Mouse (Mus musculus): ENCODE measurements around the gene Entpd1. TPM values are rescaled to one million over a fixed set of nuclear protein-coding genes. Genes with fewer than 3 reads are reported as not detected.
A peak's percentile ranks its signal among the peaks of the same experiment; 100 is the strongest.

Gene Entpd1
- polyA plus RNA-seq, 1 experiment from 2014 or later: 7.5 TPM

DNA sequence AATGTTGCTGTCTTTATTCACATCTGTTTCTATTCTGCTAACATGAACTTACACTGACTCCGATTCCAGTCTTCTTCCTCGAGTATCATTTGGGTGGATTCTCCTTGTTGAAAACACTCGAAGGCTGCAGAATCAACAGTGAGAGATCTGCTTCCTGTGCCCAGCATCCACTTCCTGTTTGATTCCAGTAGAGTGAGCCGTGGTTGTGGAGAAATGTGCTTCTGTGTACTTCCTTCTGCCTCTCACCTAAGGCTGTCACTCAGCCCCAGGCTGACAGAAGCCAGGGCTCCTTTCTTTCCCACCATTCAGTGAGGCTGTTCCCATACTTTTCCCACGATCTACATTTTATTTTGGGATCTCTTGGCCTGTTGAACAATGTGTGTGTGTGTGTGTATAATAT is 37.9 kb downstream of the Entpd1 start:
- Histone ChIP-seq H3K27me3 (no peaks in the 10 kb centered on the region), H3K4me1 (peaks cover 22% of the 10 kb centered on the region), H3K4me3 (no peak overlapping the region), H3K9ac (no peak overlapping the region), H3K9me3 (no peaks in the 10 kb centered on the region), H3K4me2 (no peak overlapping the region), H3K27ac (no peak overlapping the region), H3K36me3 (no peaks in the 10 kb centered on the region)
- no peak for ATAC-seq (ENCODE audit: insufficient number of reproducible peaks, insufficient read depth, low FRiP score, low TSS enrichment, low read depth)
- WGBS: 54% methylated on average over 5 of the region's 5 CpGs

DNA sequence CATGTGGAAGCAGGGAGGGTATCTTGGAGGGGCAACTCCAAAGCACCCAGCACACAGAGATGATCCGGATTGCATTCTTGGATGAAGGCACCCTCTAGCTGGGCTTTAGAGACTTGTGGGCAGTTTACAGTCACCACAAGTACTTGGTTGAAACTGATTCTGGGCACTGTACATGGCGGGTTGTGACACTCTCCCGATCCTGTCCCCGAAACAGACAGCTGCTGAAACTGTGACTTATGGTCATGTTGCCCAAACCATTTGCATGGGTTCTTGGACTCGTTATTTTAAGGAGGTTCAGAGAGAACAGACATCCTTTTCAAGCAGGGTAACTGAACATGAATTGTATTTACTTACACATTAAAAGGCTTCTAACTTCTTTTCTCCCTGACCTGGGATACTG is 44.0 kb downstream of the Entpd1 start:
- WGBS: 81% methylated on average over 5 of the region's 5 CpGs
- Histone ChIP-seq H3K9me3 (no peaks in the 10 kb centered on the region), H3K4me3 (no peak overlapping the region), H3K36me3 (no peaks in the 10 kb centered on the region), H3K4me2 (no peak overlapping the region), H3K4me1 (peaks cover 20% of the 10 kb centered on the region), H3K27me3 (peaks cover 8% of the 10 kb centered on the region; the same call in 1 of the 2 replicates), H3K27ac (no peak overlapping the region), H3K9ac (no peak overlapping the region)
- ATAC-seq (ENCODE audit: insufficient number of reproducible peaks, insufficient read depth, low FRiP score, low TSS enrichment, low read depth): no peak

GRCm38 (mm10) chr19:40658281-40658680 is 46.1 kb downstream of the Entpd1 start:
- no peak overlapping the region for H3K9ac ChIP-seq
- WGBS: 59% methylated on average over 6 of the region's 6 CpGs
- ATAC-seq (ENCODE audit: insufficient number of reproducible peaks, insufficient read depth, low FRiP score, low TSS enrichment, low read depth): no peak

GRCm38 (mm10) chr19:40658935-40659334 is 46.8 kb downstream of the Entpd1 start:
- H3K9me3 ChIP-seq: no peaks in the 10 kb centered on the region
- no peak overlapping the region for H3K27ac ChIP-seq
- peaks cover 35% of the 10 kb centered on the region for H3K4me1 ChIP-seq
- ATAC-seq (ENCODE audit: insufficient number of reproducible peaks, insufficient read depth, low FRiP score, low TSS enrichment, low read depth): no peak
- no peak overlapping the region for H3K9ac ChIP-seq
- peak overlapping the region; percentile 62 for H3K4me2 ChIP-seq
- H3K4me3 ChIP-seq: no peak overlapping the region; the same call in 1 of the 2 replicates
- H3K27me3 ChIP-seq: peaks cover 9% of the 10 kb centered on the region; the same call in 1 of the 2 replicates
- WGBS: 43% methylated on average over 5 of the region's 5 CpGs
- no peaks in the 10 kb centered on the region for H3K36me3 ChIP-seq

More at GRCm38 (mm10) chr19:40658281-40658680, 46.1 kb downstream of the Entpd1 start:
- H3K27ac ChIP-seq: no peak overlapping the region
- H3K9me3 ChIP-seq: no peaks in the 10 kb centered on the region
- H3K4me2 ChIP-seq: no peak overlapping the region
- H3K27me3 ChIP-seq: peaks cover 9% of the 10 kb centered on the region; the same call in 1 of the 2 replicates
- no peak overlapping the region for H3K4me3 ChIP-seq
- H3K4me1 ChIP-seq: peaks cover 29% of the 10 kb centered on the region
- no peaks in the 10 kb centered on the region for H3K36me3 ChIP-seq

GRCm38 (mm10) chr19:40659651-40660478 is 47.7 kb downstream of the Entpd1 start:
- H3K9ac ChIP-seq: peak overlapping the region; percentile 64
- no peak for ATAC-seq (ENCODE audit: insufficient number of reproducible peaks, insufficient read depth, low FRiP score, low TSS enrichment, low read depth)
- H3K27me3 ChIP-seq: peaks cover 9% of the 10 kb centered on the region; the same call in 1 of the 2 replicates
- WGBS: 1% methylated on average over 16 of the region's 16 CpGs
- peaks cover 37% of the 10 kb centered on the region for H3K4me1 ChIP-seq
- H3K4me3 ChIP-seq: peak overlapping the region; percentile 36
- no peaks in the 10 kb centered on the region for H3K9me3 ChIP-seq
- H3K4me2 ChIP-seq: peak overlapping the region; percentile 62
- peak overlapping the region; percentile 73 for H3K27ac ChIP-seq
- H3K36me3 ChIP-seq: no peaks in the 10 kb centered on the region

DNA sequence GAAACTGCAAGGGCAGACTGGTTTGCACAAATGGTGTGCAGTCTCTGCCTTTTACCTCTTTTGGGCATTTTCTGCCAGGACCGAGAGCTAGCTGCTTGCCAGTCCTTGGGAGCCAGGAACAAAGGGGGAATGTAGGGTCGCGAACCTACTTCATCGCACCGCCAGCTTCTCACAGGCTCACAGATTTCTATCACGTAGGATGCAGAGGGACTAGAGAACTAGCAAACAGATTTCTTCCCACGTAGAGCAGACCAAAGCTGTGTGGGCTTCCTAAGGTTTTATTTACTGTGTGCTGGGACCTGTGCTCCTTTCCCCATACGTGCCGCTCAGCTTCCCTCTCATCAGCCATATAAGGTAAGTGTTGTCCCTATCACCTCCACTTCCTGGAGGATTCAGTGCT is 48.3 kb downstream of the Entpd1 start:
- Histone ChIP-seq H3K27me3 (peaks cover 9% of the 10 kb centered on the region; the same call in 1 of the 2 replicates), H3K4me3 (peak overlapping the region; percentile 36), H3K36me3 (no peaks in the 10 kb centered on the region), H3K4me1 (peaks cover 37% of the 10 kb centered on the region), H3K4me2 (peak overlapping the region; percentile 62), H3K9ac (peak overlapping the region; percentile 64), H3K27ac (peak overlapping the region; percentile 73), H3K9me3 (no peaks in the 10 kb centered on the region)
- ATAC-seq (ENCODE audit: insufficient number of reproducible peaks, insufficient read depth, low FRiP score, low TSS enrichment, low read depth): no peak
- WGBS: 20% methylated on average over 9 of the region's 9 CpGs

- Histone ChIP-seq H3K27ac (no peak overlapping the region), H3K9ac (no peak overlapping the region), H3K4me1 (peaks cover 37% of the 10 kb centered on the region), H3K9me3 (no peaks in the 10 kb centered on the region), H3K27me3 (peaks cover 9% of the 10 kb centered on the region; the same call in 1 of the 2 replicates), H3K36me3 (no peaks in the 10 kb centered on the region), H3K4me3 (peak overlapping the region; percentile 36; the same call in 1 of the 2 replicates), H3K4me2 (peak overlapping the region; percentile 62)
- no peak for ATAC-seq (ENCODE audit: insufficient number of reproducible peaks, insufficient read depth, low FRiP score, low TSS enrichment, low read depth)
- WGBS: 87% methylated on average over 2 of the region's 2 CpGs
Observed at GRCm38 (mm10) chr19:40661108-40661507, 48.9 kb downstream of the Entpd1 start.

GRCm38 (mm10) chr19:40661874-40662273 is 49.7 kb downstream of the Entpd1 start:
- H3K4me1 ChIP-seq: peaks cover 37% of the 10 kb centered on the region
- WGBS: 91% methylated on average over 6 of the region's 6 CpGs
- no peak for ATAC-seq (ENCODE audit: insufficient number of reproducible peaks, insufficient read depth, low FRiP score, low TSS enrichment, low read depth)
- H3K4me3 ChIP-seq: no peak overlapping the region
- no peaks in the 10 kb centered on the region for H3K36me3 ChIP-seq
- peak overlapping the region; percentile 62 for H3K4me2 ChIP-seq
- H3K9ac ChIP-seq: no peak overlapping the region
- H3K27ac ChIP-seq: no peak overlapping the region
- H3K9me3 ChIP-seq: no peaks in the 10 kb centered on the region
- peaks cover 9% of the 10 kb centered on the region; the same call in 1 of the 2 replicates for H3K27me3 ChIP-seq

DNA sequence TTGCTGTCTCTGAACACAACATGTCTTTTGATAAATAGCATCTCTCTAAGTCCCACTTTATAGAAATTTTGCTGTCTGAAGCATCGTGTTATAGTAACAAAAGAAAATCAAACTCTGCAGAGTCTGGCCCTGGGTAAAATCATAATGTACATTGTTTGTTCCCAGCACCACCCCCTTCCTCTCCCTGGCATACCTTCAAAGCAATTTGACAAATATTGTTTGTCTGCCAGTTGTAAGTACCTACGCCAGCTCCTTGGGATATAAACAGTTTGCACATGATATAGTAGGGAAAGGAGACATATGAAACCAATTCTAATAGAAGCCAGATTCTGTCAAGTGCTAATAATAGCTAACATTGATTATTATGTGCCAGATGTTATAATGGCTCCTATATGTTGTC is 50.6 kb downstream of the Entpd1 start:
- no peak overlapping the region for H3K4me2 ChIP-seq
- no peak overlapping the region for H3K9ac ChIP-seq
- no peak overlapping the region for H3K4me3 ChIP-seq
- H3K27me3 ChIP-seq: peaks cover 9% of the 10 kb centered on the region; the same call in 1 of the 2 replicates
- no peak for ATAC-seq (ENCODE audit: insufficient number of reproducible peaks, insufficient read depth, low FRiP score, low TSS enrichment, low read depth)
- H3K36me3 ChIP-seq: no peaks in the 10 kb centered on the region
- WGBS: 42% methylated on average over 2 of the region's 2 CpGs
- 0 out of 2 replicates have a peak overlapping the region, but pooled peaks have one; percentile 29 for H3K27ac ChIP-seq
- H3K9me3 ChIP-seq: no peaks in the 10 kb centered on the region
- peaks cover 37% of the 10 kb centered on the region for H3K4me1 ChIP-seq

DNA sequence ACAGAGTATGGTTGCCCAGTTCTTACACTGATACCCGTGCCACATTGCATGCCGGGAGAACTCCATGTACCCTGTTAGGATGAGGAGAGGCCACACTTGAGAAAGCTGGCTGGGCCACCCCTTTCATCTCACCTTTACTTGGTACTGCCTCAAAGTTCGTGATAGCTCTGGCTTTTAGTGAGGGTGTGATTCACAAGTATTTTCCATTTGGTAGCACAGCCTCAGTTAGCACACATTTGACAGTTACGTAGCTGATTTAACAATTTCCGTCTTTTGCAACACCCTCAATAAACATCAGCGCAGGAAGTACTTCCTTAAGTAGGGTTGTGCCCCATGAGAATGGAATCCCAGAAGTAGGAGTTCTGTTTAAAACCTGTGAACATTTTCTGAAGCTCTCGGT is 53.6 kb downstream of the Entpd1 start:
- H3K4me2 ChIP-seq: no peak overlapping the region
- peaks cover 3% of the 10 kb centered on the region; the same call in 1 of the 2 replicates for H3K27me3 ChIP-seq
- 88% methylated on average over 7 of the region's 7 CpGs for WGBS
- no peak overlapping the region for H3K4me3 ChIP-seq
- no peaks in the 10 kb centered on the region for H3K9me3 ChIP-seq
- peaks cover 17% of the 10 kb centered on the region for H3K4me1 ChIP-seq
- no peak overlapping the region for H3K27ac ChIP-seq
- no peak for ATAC-seq (ENCODE audit: insufficient number of reproducible peaks, insufficient read depth, low FRiP score, low TSS enrichment, low read depth)
- no peak overlapping the region for H3K9ac ChIP-seq
- no peaks in the 10 kb centered on the region for H3K36me3 ChIP-seq

DNA sequence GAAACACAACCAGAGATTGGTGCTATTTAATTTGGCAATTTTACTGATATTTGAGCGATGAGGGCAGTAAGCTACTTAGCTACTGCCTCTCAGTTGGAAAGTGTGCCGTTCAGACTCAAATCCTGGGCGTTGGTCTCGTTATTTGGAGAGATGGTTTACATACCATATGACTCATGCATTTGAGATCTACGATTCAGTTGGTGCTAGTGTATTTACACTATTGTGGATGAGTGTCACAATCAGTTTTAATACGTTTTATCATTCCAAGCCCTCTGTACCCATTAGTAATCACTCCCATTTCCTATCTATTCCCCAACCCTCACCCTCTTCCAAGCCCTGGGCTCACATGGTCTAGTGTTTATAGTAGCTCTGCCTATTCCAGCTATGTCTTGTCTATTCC is 54.9 kb downstream of the Entpd1 start:
- 83% methylated on average over 6 of the region's 6 CpGs for WGBS
- Histone ChIP-seq H3K36me3 (no peaks in the 10 kb centered on the region), H3K4me3 (no peak overlapping the region), H3K27me3 (no peaks in the 10 kb centered on the region), H3K4me1 (peaks cover 16% of the 10 kb centered on the region), H3K4me2 (no peak overlapping the region), H3K9ac (no peak overlapping the region), H3K27ac (no peak overlapping the region), H3K9me3 (no peaks in the 10 kb centered on the region)
- no peak for ATAC-seq (ENCODE audit: insufficient number of reproducible peaks, insufficient read depth, low FRiP score, low TSS enrichment, low read depth)

DNA sequence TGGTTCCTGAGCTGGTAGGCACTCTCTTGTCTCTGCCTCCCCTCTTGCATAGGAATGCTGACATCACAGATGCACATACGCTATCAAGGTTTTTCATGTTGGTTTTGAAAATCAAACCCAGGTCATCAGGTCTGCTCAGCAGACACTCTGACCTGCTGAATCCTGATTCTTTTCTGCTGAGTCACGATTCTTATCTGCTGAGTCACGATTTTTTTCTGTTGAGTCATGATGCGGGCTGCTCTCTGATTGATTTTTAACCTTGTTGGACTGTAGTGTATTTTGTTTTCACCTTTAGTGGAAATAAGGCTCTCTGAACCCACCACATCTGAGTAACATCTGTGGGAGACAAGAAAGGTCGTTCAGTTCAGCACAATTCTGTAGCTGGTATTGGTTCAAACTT is 63.2 kb downstream of the Entpd1 start:
- 77% methylated on average over 5 of the region's 5 CpGs for WGBS
- ATAC-seq (ENCODE audit: insufficient number of reproducible peaks, insufficient read depth, low FRiP score, low TSS enrichment, low read depth): no peak
- no peak overlapping the region for H3K27ac ChIP-seq
- H3K27me3 ChIP-seq: no peaks in the 10 kb centered on the region
- no peaks in the 10 kb centered on the region for H3K9me3 ChIP-seq
- H3K36me3 ChIP-seq: no peaks in the 10 kb centered on the region
- no peak overlapping the region for H3K4me2 ChIP-seq
- H3K4me3 ChIP-seq: no peak overlapping the region
- no peak overlapping the region for H3K9ac ChIP-seq
- H3K4me1 ChIP-seq: no peaks in the 10 kb centered on the region

Measured in embryonic facial prominence, embryonic 13.5 days (tissue).